ENCODE assay signal across 9 mouse cellular contexts in genomic region chr14:73632648-73633263, GRCm38 (mm10). TPM values are rescaled to one million over a fixed set of nuclear protein-coding genes. Genes with fewer than 3 reads are reported as not detected.
DNase-seq lines count a peak whose midpoint lies in the region; ATAC-seq lines count a peak whose summit lies in the region.
"Had no signal": no experiment of that assay in that cellular context is flagged by ENCODE, and none has a peak within 500 bp of the region (broad histone marks: within the 10 kb centered on the region; RNA-seq: fewer than 3 reads in every experiment).

No protein-coding gene starts in this region.

- peak; percentile 48 for DNase-seq in kidney, adult 11 months
- no peak for DNase-seq in kidney, postnatal 10 days
- DNase-seq in adrenal gland, postnatal 25 days = peak; percentile 49
- DNase-seq in layer of hippocampus, adult 18-20 months (ENCODE audit: low spot score in 2 of 2) = peak; percentile 18 to 60
- DNase-seq in right cerebral cortex, postnatal 36 days (ENCODE audit: low spot score in 2 of 2) = peak; percentile 12 to 17
- no peak for DNase-seq in thymus, postnatal 4 days

- peak; percentile 92 for ATAC-seq in common myeloid progenitor, adult 5-6 weeks (replicated peaks; ENCODE audit: low read depth, poor library complexity, severe bottlenecking)
- ATAC-seq in monocyte, adult 5-6 weeks (replicated peaks; ENCODE audit: insufficient number of reproducible peaks, low FRiP score, low TSS enrichment, poor library complexity, severe bottlenecking) = no peak

RNA-seq across cellular contexts. Expression of gene Gm21750, which starts 28.3 kb away (rescaled TPM):
- total RNA-seq in adrenal gland, postnatal 25 days (2021) = not detected in 2 replicates
- not detected in 2 replicates for total RNA-seq in common myeloid progenitor, adult 5-6 weeks (2017)
- not detected for total RNA-seq in layer of hippocampus, adult 18-20 months (2021)
- 0.85 TPM in 1 of 3 replicates, not detected in the others for total RNA-seq in monocyte, adult 5-6 weeks (2017)
- total RNA-seq: MEL had no signal

Comparison
In these comparisons a context has a peak if more than half of its experiments do, and no peak if none do; other contexts are left out.
1. DNase-seq: peak in kidney, adult 11 months (single experiment), adrenal gland, postnatal 25 days (single experiment), layer of hippocampus, adult 18-20 months (2 of 2) and right cerebral cortex, postnatal 36 days (2 of 2); none in kidney, postnatal 10 days (single experiment) and thymus, postnatal 4 days (single experiment).